Mouse (Mus musculus) neural tube, postnatal 0 days (tissue): ENCODE measurements around the gene Hdhd5. TPM values are rescaled to one million over a fixed set of nuclear protein-coding genes. Genes with fewer than 3 reads are reported as not detected.

Source experiments
- polyA plus RNA-seq: library from polyadenylated mRNA; unstranded; fragments of >200 nt; fragmentation: Nextera tagmentation; extraction: Ambion mirVana; gene quantifications from 2 replicates; pipeline ENCODE4 v1.2.1, GENCODE M21; 2015

Gene Hdhd5
- 20.3 and 20.6 TPM in 2 replicates for polyA plus RNA-seq

GRCm38 (mm10) chr6:120531020-120531965 is at the start of gene Hdhd5:
Gene Hdhd5, minus strand, starts transcription at chr6:120531319.

GRCm38 (mm10) chr6:120493374-120494181 is 37.5 kb downstream of the Hdhd5 start, which contains the start of gene Tmem121b:
Gene Tmem121b, minus strand, starts transcription at chr6:120493807.

GRCm38 (mm10) chr6:120463086-120463871 is 67.8 kb downstream of the Hdhd5 start, which contains the start of gene Il17ra:
Gene Il17ra, plus strand, starts transcription at chr6:120463247.

Other genes with a start within 250 kb of the Hdhd5 start
- gene D330020A13Rik, start 237.0 kb downstream of the Hdhd5 start, polyA plus RNA-seq, result 0.65 and 0.74 TPM in 2 replicates
- gene B4galnt3, start 236.8 kb downstream of the Hdhd5 start, polyA plus RNA-seq, result 0.41 and 0.59 TPM in 2 replicates
- 21.8 and 22.6 TPM in 2 replicates for gene Kdm5a, start 167.2 kb downstream of the Hdhd5 start, polyA plus RNA-seq
- 9.0 and 9.1 TPM in 2 replicates for gene Ccdc77, start 166.9 kb downstream of the Hdhd5 start, polyA plus RNA-seq
- 3.4 and 4.0 TPM in 2 replicates for gene Il17ra, start 68.1 kb downstream of the Hdhd5 start, polyA plus RNA-seq
- gene Tmem121b, start 37.5 kb downstream of the Hdhd5 start, polyA plus RNA-seq, result 2.7 and 3.0 TPM in 2 replicates
- gene Cecr2, start 135.1 kb upstream of the Hdhd5 start, polyA plus RNA-seq, result 1.6 and 1.8 TPM in 2 replicates
- gene Slc25a18, start 242.3 kb upstream of the Hdhd5 start, polyA plus RNA-seq, result 62.1 and 71.8 TPM in 2 replicates